Mouse (Mus musculus) T-cell, adult 2 months (primary cell): ENCODE measurements around the gene Gm28961.
"Not testable (repeated sequence)": the region's sequence is repeated elsewhere in the genome, so short reads cannot be mapped to it uniquely, and the experiment has no call there.

Experiments used
- DNase-seq: peaks from one replicate; pipeline ENCODE4 v3.0.0; 2022; ENCODE audit warnings: low spot score

The Gm28961 gene

GRCm38 (mm10) chrY:57705397-57705796 is at the start of gene Gm28961:
Gene Gm28961, plus strand, starts transcription at chrY:57705697.
- DNase-seq: not testable (repeated sequence)
